Comparison of ENCODE assay signal across 16 mouse cellular contexts in the genomic region with DNA sequence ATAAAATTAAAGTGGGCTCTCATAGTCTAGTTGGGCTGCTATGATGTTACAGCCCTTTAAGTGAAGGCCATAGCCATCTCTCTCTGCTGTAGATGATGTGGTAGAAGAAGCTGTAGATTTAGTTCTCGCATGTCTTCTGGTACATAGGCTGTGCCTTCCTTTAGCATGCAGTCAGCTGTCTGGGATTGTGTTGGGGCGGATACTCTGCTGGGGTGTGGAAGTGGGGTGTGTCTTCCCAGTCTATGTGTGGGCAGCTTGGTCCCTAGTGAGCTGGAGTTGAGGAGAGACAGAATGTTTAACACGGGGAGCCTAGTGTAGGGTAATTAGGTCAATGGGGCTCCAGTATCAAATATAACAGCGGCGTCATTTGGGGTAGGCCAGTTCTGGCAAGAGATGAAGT.
"Had no signal": no experiment of that assay in that cellular context is flagged by ENCODE, and none has a peak within 500 bp of the region (broad histone marks: within the 10 kb centered on the region; RNA-seq: fewer than 3 reads in every experiment).

No protein-coding gene starts in this region.

- H3K27ac ChIP-seq: liver, embryonic 14.5 days; lung, embryonic 15.5 days; midbrain, embryonic 12.5 days; neural tube, embryonic 13.5 days; neural tube, embryonic 15.5 days had no signal

- H3K4me2 ChIP-seq: lung, embryonic 15.5 days; midbrain, embryonic 12.5 days; neural tube, embryonic 13.5 days; neural tube, embryonic 15.5 days had no signal

- H3K9me3 ChIP-seq: lung, embryonic 15.5 days; midbrain, embryonic 12.5 days; neural tube, embryonic 13.5 days; neural tube, embryonic 15.5 days had no signal

- H3K36me3 ChIP-seq: lung, embryonic 15.5 days; midbrain, embryonic 12.5 days; neural tube, embryonic 13.5 days; neural tube, embryonic 15.5 days had no signal

- H3K27me3 ChIP-seq: lung, embryonic 15.5 days; neural tube, embryonic 13.5 days; neural tube, embryonic 15.5 days had no signal

- H3K9ac ChIP-seq: liver, embryonic 14.5 days; lung, embryonic 15.5 days; midbrain, embryonic 12.5 days; neural tube, embryonic 13.5 days; neural tube, embryonic 15.5 days had no signal

- ATAC-seq: midbrain, embryonic 16.5 days had no signal

- DNase-seq: lung, postnatal 10 days; lung, postnatal 4 days; midbrain, embryonic 14.5 days; retina, postnatal 1 day; right cerebral cortex, postnatal 14 days; spleen, adult 18-20 months; thymus, adult 18-20 months; thymus, postnatal 14 days; thymus, postnatal 36 days had no signal

- H3K4me3 ChIP-seq: lung, embryonic 15.5 days; midbrain, embryonic 12.5 days; myocyte; neural tube, embryonic 13.5 days; neural tube, embryonic 15.5 days had no signal
